Mouse (Mus musculus): ENCODE data around the gene Olig2. TPM values are rescaled to one million over a fixed set of nuclear protein-coding genes. Genes with fewer than 3 reads are reported as not detected.

Gene Olig2
- not detected for total RNA-seq (2023)

DNA sequence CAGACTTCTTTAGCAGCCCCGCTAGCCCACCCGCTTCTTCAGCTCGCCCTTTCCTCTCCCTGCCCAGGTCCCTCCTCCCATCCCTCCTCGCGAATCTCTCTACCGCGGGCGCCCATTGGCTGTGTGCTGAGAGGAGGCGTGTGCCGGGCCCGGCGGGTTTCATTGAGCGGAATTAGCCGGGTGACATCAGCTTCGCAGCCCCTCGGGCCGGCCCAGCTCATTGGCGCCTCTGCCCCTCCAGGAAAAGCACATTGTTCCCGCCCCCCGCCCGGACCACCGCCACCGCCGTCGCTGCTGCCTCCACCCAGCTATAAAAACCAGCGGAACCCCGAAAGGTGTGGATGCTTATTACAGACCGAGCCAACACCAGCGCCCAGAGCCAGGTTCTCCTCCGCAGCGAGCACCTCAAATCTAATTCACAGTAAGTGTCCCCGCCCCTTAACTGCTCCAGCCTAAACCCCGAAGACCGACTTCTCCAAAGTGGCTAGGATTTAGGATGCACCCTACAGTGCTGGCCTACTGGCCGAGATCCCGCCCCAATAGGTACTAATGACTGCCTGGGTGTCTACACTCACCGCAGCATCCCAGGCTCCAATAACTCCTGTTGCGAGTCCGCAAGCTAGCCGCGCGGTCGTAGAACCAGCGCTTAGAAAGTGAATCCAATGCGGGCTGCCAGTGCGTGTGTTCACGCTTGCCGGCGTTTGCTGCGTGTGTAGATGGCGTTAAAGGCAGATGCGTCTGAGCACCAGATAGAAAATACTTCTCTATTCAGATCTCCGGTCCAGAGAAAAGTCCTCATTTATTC is at the start of gene Olig2:
Gene Olig2 (plus strand): TSS at position 225 of the 805 bp plus-strand sequence.

DNA sequence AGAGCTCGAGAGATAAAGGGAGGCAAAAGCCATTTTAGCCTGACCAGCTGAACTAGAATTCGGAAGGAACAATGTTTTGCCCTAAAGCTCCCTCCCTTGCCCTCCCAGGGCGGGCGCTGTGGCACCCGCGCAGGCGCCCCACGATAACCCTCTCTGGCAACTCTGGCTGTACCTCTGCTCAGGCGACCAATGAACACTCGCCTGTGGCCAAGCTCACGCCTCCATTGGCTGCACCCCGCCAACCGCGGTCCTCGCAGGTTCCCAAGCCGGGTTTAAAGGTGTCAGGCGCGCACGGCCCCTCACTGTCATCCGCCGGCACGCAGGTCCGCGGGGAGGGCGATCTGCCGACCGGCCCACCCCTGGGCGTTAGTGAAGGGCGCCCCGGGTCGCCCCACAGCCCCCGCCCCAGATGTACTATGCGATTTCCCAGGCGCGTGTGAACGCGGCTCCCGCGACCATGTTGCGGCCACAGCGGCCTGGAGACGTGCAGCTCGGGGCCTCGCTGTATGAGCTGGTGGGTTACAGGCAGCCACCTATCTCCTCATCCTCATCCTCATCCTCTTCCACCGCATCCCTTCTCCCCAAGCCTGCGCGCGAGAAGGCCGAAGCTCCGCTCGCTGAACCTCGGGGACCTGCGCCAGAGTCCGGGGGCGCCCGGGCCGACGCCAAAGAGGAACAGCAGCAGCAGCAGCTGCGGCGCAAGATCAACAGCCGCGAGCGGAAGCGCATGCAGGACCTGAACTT is 44.4 kb downstream of the Olig2 start, which contains the start of gene Olig1:
Gene Olig1 (plus strand): TSS at position 305 of the 744 bp plus-strand sequence.

Other genes with a start within 250 kb of the Olig2 start
- 10 to 100 TPM; 44.5 to 58.1 TPM for gene Synj1, start 214.1 kb upstream of the Olig2 start, total RNA-seq (2023)
- gene Paxbp1, start 180.9 kb upstream of the Olig2 start, total RNA-seq (2023), result 100 to 1,000 TPM; 112 to 123 TPM
- gene 4932438H23Rik, start 130.3 kb upstream of the Olig2 start, total RNA-seq (2023), result under 1 TPM in 1 of 2 experiments, not detected in 1; 0.71 TPM
- gene Olig1, start 44.3 kb downstream of the Olig2 start, total RNA-seq (2023), result not detected
- gene Ifnar2, start 147.3 kb downstream of the Olig2 start, total RNA-seq (2023), result 10 to 100 TPM; 55.8 to 66.2 TPM
- gene Gm21970, start 166.3 kb downstream of the Olig2 start, total RNA-seq (2023), result not detected
- 100 to 1,000 TPM; 110 to 129 TPM for gene Il10rb, start 180.7 kb downstream of the Olig2 start, total RNA-seq (2023)

All from B cell, adult 67 days (primary cell).